Mouse (Mus musculus) MEL (cell line): ENCODE data around the gene Ilf2. TPM values are rescaled to one million over a fixed set of nuclear protein-coding genes. Genes with fewer than 3 reads are reported as not detected.

Experiments
- DNase-seq: peaks from one replicate; pipeline ENCODE4 v3.0.0; 2011; ENCODE audit warnings: low read depth, low spot score
- H3K27ac ChIP-seq: 2 replicates; pipeline ENCODE4 v1.5.1; 2012; ENCODE audit warnings: low read depth, mild to moderate bottlenecking, control low read depth, low read length, moderate library complexity; ENCODE audit not compliant: control insufficient read depth
- H3K27me3 ChIP-seq, 2 experiments: fragments of 150-350 bp in 1 of 2; sonication (generic) in 1 of 2; 2 replicates each; pipeline ENCODE4 v1.6.1; 2012; ENCODE audit warnings: low read length in 2 of 2, mild to moderate bottlenecking in 2 of 2, improper control_type of control experiment in 1 of 2, moderate library complexity in 1 of 2; ENCODE audit not compliant: insufficient read depth in 2 of 2, control insufficient read depth in 1 of 2
- H3K36me3 ChIP-seq, 2 experiments: 2 replicates each; pipeline ENCODE4 v1.6.1; 2012 to 2014; ENCODE audit warnings: low read length in 2 of 2, improper control_type of control experiment in 1 of 2, inconsistent platforms in 1 of 2, mild to moderate bottlenecking in 1 of 2; ENCODE audit not compliant: insufficient read depth in 2 of 2, control insufficient read depth in 1 of 2
- H3K4me1 ChIP-seq, 2 experiments: fragments of 150-350 bp in 1 of 2; sonication (generic) in 1 of 2; 2 replicates each; pipeline ENCODE4 v1.6.1; 2012; ENCODE audit warnings: low read length in 2 of 2, improper control_type of control experiment in 1 of 2, mild to moderate bottlenecking in 1 of 2; ENCODE audit not compliant: insufficient read depth in 2 of 2, control insufficient read depth in 1 of 2
- H3K4me3 ChIP-seq, 2 experiments: fragments of 150-350 bp in 1 of 2; sonication (generic) in 1 of 2; 2 replicates each; pipeline ENCODE4 v1.5.1; 2012; ENCODE audit warnings: low read depth in 2 of 2, low read length in 2 of 2, mild to moderate bottlenecking in 2 of 2, moderate library complexity in 2 of 2, control low read depth in 1 of 2, improper control_type of control experiment in 1 of 2; ENCODE audit not compliant: control insufficient read depth in 1 of 2, insufficient read depth in 1 of 2
- H3K79me2 ChIP-seq: 2 replicates; pipeline ENCODE4 v1.6.1; 2012; ENCODE audit warnings: mild to moderate bottlenecking, low read length, moderate library complexity; ENCODE audit not compliant: control insufficient read depth, poor library complexity, insufficient read depth
- H3K9ac ChIP-seq: 2 replicates; pipeline ENCODE4 v1.6.1; 2012; ENCODE audit warnings: low read depth, mild to moderate bottlenecking, control low read depth, low read length, moderate library complexity; ENCODE audit not compliant: control insufficient read depth, poor library complexity, severe bottlenecking
- H3K9me3 ChIP-seq: fragments of 150-350 bp; sonication (generic); replicated peaks from 2 replicates; pipeline ENCODE4 v1.6.1; 2012; ENCODE audit warnings: mild to moderate bottlenecking, low read length, improper control_type of control experiment, moderate library complexity; ENCODE audit not compliant: insufficient read depth
- CTCF ChIP-seq, 3 experiments: IDR thresholded peaks in 2 of 3; conservative IDR thresholded peaks in 1 of 3; 2 replicates each; pipeline ENCODE4 v1.5.1; 2011 to 2012; ENCODE audit warnings: low read length in 3 of 3, low read depth in 2 of 3, mild to moderate bottlenecking in 2 of 3, improper control_type of control experiment in 1 of 3, inconsistent platforms in 1 of 3, mixed read lengths in 1 of 3, moderate library complexity in 1 of 3; ENCODE audit not compliant: control insufficient read depth in 1 of 3, insufficient read depth in 1 of 3, poor library complexity in 1 of 3, severe bottlenecking in 1 of 3
- E2F4 ChIP-seq: IDR thresholded peaks from 2 replicates; pipeline ENCODE4 v1.6.1; 2011; ENCODE audit warnings: low read depth, low read length, improper control_type of control experiment, borderline replicate concordance
- ELF1 ChIP-seq: IDR thresholded peaks from 2 replicates; pipeline ENCODE4 v1.6.1; 2014; ENCODE audit warnings: low read depth, mild to moderate bottlenecking, inconsistent platforms, low read length, improper control_type of control experiment, moderate library complexity
- GABPA ChIP-seq: IDR thresholded peaks from 2 replicates; pipeline ENCODE4 v1.6.1; 2012; ENCODE audit warnings: low read depth, mild to moderate bottlenecking, inconsistent platforms, low read length, improper control_type of control experiment, moderate library complexity
- HCFC1 ChIP-seq: IDR thresholded peaks from 2 replicates; pipeline ENCODE4 v1.6.1; 2012; ENCODE audit warnings: low read depth, mild to moderate bottlenecking, inconsistent platforms, low read length, improper control_type of control experiment, moderate library complexity
- JUND ChIP-seq: IDR thresholded peaks from 2 replicates; pipeline ENCODE4 v1.6.1; 2011; ENCODE audit warnings: low read depth, mild to moderate bottlenecking, improper control_type of control experiment, low read length
- MAZ ChIP-seq: IDR thresholded peaks from 2 replicates; pipeline ENCODE4 v1.6.1; 2012; ENCODE audit warnings: low read depth, mild to moderate bottlenecking, inconsistent platforms, low read length, improper control_type of control experiment
- MEF2A ChIP-seq: IDR thresholded peaks from 2 replicates; pipeline ENCODE4 v1.6.1; 2014; ENCODE audit warnings: low read depth, mild to moderate bottlenecking, inconsistent platforms, low read length, improper control_type of control experiment; ENCODE audit not compliant: poor library complexity, insufficient replicate concordance, severe bottlenecking; ENCODE audit errors: extremely low read depth
- MYB ChIP-seq: IDR thresholded peaks from 2 replicates; pipeline ENCODE4 v1.6.1; 2011; ENCODE audit warnings: mild to moderate bottlenecking, low read depth, low read length, improper control_type of control experiment
- MYC ChIP-seq: IDR thresholded peaks from 2 replicates; pipeline ENCODE4 v1.6.1; 2011; ENCODE audit warnings: low read depth, mild to moderate bottlenecking, low read length, improper control_type of control experiment, moderate library complexity
- NELFE ChIP-seq: IDR thresholded peaks from 2 replicates; pipeline ENCODE4 v1.6.1; 2011; ENCODE audit warnings: low read depth, low read length, improper control_type of control experiment
- RAD21 ChIP-seq: IDR thresholded peaks from 2 replicates; pipeline ENCODE4 v1.6.1; 2011; ENCODE audit warnings: mild to moderate bottlenecking, low read depth, low read length, improper control_type of control experiment
- SIN3A ChIP-seq: IDR thresholded peaks from 2 replicates; pipeline ENCODE4 v1.6.1; 2012; ENCODE audit warnings: low read length, improper control_type of control experiment, inconsistent platforms
- SMC3 ChIP-seq: IDR thresholded peaks from 2 replicates; pipeline ENCODE4 v1.6.1; 2011; ENCODE audit warnings: low read depth, low read length, improper control_type of control experiment
- TAL1 ChIP-seq: IDR thresholded peaks from 2 replicates; pipeline ENCODE4 v1.6.1; 2012; ENCODE audit warnings: mild to moderate bottlenecking, inconsistent platforms, low read length, moderate library complexity, mixed read lengths
- TBP ChIP-seq: IDR thresholded peaks from 2 replicates; pipeline ENCODE4 v1.8.0; 2011; ENCODE audit warnings: low read depth, low read length, improper control_type of control experiment
- TCF12 ChIP-seq: IDR thresholded peaks from 2 replicates; pipeline ENCODE4 v1.6.1; 2014; ENCODE audit warnings: low read depth, mild to moderate bottlenecking, inconsistent platforms, low read length, improper control_type of control experiment, moderate library complexity
- USF1 ChIP-seq: IDR thresholded peaks from 2 replicates; pipeline ENCODE4 v1.6.1; 2014; ENCODE audit warnings: low read depth, mild to moderate bottlenecking, inconsistent platforms, low read length, improper control_type of control experiment, moderate library complexity
- ZKSCAN1 ChIP-seq: IDR thresholded peaks from 2 replicates; pipeline ENCODE4 v1.6.1; 2012; ENCODE audit warnings: low read depth, mild to moderate bottlenecking, inconsistent platforms, low read length, improper control_type of control experiment, moderate library complexity
- polyA plus RNA-seq, 2 experiments: library from polyadenylated mRNA; stranded (reverse) in 1 of 2; unstranded in 1 of 2; fragments of >175 nt in 1 of 2; fragments of >200 nt in 1 of 2; gene quantifications; 2 replicates each; pipeline versions ENCODE4 v1.2.1 to v1.2.4; 2012; ENCODE audit warnings: low replicate concordance in 2 of 2, low read depth in 1 of 2; ENCODE audit not compliant: insufficient read length in 2 of 2, insufficient read depth in 1 of 2, missing spikeins in 1 of 2
- total RNA-seq: library from RNA; depleted of rRNA; stranded (reverse); fragments of 300-350 nt; gene quantifications from 2 replicates; pipeline ENCODE4 v1.2.3, GENCODE M21; 2012

The Ilf2 gene
- total and polyA plus RNA-seq, 3 experiments, result 107 to 223 (median 175) TPM

DNA sequence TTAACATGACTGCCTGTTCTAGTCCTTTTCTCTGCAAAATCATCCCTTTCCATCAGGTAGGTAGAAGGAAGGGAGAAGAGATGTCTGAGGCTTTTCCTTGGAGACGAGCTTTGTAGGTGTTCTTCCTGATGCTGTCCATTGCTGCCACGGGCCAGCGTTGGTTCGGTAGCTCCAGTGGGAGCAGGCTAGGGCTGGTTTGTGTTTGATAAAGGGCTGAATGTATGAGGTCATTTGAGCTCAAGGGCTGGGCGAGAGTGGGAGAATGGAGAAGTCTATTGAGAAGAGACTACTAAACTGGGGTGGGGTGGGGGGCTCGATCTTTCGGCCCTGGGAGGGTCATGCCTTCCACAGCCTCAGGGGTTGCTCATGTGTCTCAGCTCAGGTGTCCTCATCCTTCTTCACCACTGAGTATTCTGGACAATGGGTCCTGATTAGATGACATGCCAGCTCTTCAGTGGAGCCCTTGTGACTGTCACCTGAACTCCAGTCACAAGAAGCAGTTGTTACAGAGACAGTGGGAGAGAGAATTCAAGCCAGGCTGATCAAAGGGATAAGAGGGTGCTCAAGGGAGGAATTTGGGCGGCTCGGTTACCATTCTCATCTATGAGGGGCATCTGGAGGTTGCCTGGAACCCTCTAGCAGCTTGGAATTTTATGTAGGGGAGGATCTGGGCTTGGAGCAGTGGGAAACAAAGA lies 37.2 kb downstream of the Ilf2 start:
- H3K4me3 ChIP-seq, result no peak overlapping the region
- no peak for DNase-seq
- H3K9me3 ChIP-seq, result no peaks in the 10 kb centered on the region
- H3K36me3 ChIP-seq, result peaks cover 0 to 6% of the 10 kb centered on the region in 2 experiments; a peak in 2 of 4 replicates
- H3K27me3 ChIP-seq, result no peaks in the 10 kb centered on the region
- H3K79me2 ChIP-seq, result peaks cover 11% of the 10 kb centered on the region
- H3K4me1 ChIP-seq, result peaks cover 0 to 17% of the 10 kb centered on the region in 2 experiments; a peak in 3 of 4 replicates
- no peak overlapping the region for H3K27ac ChIP-seq
- no peak overlapping the region for H3K9ac ChIP-seq
- TF ChIP-seq JUND (no peak), RAD21 (no peak), TCF12 (no peak), MEF2A (no peak), TBP (no peak), ELF1 (no peak), E2F4 (no peak), MYB (no peak), USF1 (no peak), MAZ (no peak), SIN3A (no peak), TAL1 (no peak), ZKSCAN1 (no peak), SMC3 (no peak), GABPA (no peak), MYC (no peak), HCFC1 (no peak)
- TF ChIP-seq, all 39 proteins: peak for 0

DNA sequence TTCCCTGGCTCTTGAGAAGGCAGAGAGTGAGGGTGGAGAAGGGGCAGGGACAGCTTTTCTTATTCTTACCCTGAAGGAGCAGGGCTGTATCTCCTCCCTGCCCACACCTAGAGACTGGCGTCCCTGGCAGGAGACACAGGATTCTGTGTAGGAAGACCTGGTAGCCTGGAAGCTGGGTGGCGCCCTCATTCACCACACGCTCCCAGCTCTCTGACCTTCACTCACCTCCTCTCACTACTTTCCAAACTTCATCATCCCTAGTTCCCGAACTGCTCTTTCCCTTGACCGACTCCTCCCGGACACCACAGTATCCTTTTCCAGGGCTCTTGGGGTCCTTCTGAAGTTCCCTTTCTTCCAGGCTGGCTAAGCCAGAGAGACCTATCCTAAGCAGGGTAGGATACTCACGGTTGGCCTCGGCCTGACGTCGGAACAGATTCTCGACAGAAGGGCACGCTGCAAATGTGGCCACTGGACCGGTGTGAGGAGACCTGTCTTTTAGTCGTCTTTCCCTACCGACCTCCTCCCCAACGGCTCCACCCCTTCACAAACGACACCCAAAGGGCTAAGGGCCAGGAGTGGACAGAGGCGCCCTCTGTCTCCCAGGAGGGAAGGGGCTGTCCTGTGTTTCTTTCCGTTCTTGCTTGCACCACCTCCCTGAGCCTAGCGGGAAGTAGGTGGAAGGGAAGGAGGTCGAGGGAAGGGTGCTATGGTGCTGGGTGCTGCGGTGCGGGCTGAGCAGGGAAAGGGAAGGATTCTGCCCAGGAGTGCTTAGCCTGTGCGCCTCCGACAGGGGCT lies 38.1 kb downstream of the Ilf2 start, which contains the start of the genes S100a1 and S100a13:
Gene S100a1 (minus strand): TSS at position 597 of the 795 bp plus-strand sequence.
Gene S100a13 (plus strand): TSS at position 640 of the 795 bp plus-strand sequence.
- Histone ChIP-seq H3K79me2 (peaks cover 2% of the 10 kb centered on the region), H3K9me3 (no peaks in the 10 kb centered on the region), H3K27ac (no peak within 1 kb of the TSS; the same call in 1 of the 2 replicates), H3K4me1 (peaks cover 0 to 17% of the 10 kb centered on the region in 2 experiments; a peak in 3 of 4 replicates), H3K9ac (peak within 1 kb of the TSS; percentile 70), H3K36me3 (peaks cover 0 to 6% of the 10 kb centered on the region in 2 experiments; a peak in 2 of 4 replicates), H3K4me3 (peak within 1 kb of the TSS; percentile 64 to 84), H3K27me3 (no peaks in the 10 kb centered on the region)
- 0 out of 2 replicates have a peak, but pooled peaks have one; percentile 3 for TF ChIP-seq ELF1
- no peak for TF ChIP-seq NELFE
- TF ChIP-seq CTCF (IDR thresholded peaks at IDR 0.05 in 2 of 3, conservative IDR thresholded peaks at IDR 0.05 in 1 of 3; ENCODE audit: control insufficient read depth in 1 of 3, insufficient read depth in 1 of 3, low read depth in 2 of 3, low read length in 3 of 3, poor library complexity in 1 of 3, severe bottlenecking in 1 of 3), result peak in 2 of 3 experiments; percentile 9 to 29; a peak in 2 of 6 replicates
- peak; percentile 64 for DNase-seq
